Mouse (Mus musculus) cerebellum, adult 11-12 months (tissue): ENCODE measurements at regions not wholly inside any gene's neighbourhood (a gene's known extent, or its start where the extent isn't known, plus 50 kb on each side); places are given as distances from the start of the nearest gene placed in this dataset.

Experiments used
- DNase-seq: peaks from one replicate; pipeline ENCODE4 v3.0.0; 2022

- DNase-seq, result no peak
These were observed 56.2 kb downstream of the Gm379 start for GRCm38 (mm10) chrX:108608446-108608845.

DNA sequence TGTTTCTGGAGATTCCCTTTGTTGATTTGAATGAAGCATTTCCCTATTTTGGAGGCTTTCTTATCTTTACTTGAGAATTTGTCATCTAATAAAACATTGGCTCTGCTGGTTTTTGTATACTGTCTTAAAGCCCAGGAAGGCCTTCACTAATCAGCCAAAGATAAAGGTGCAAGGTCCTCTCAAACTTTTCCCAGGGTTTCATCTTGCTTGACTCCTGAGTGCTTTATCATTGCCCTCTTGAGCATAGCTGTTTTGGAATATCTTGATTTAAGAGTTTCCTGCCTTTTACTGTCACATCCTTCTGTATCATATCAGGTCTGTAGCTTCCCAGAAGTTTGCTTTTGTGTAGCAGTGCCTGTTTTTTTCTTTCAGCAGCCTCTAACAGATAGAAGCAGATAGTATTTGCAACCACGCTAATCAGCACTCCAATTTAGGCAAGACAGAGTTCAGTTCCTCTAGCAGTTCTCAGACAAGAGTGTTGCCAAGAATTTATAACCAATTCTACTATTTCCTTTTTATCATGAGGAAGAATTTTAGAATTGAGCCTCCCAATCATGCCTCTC is 64.7 kb downstream of the Gm379 start:
- DNase-seq, result no peak

DNA sequence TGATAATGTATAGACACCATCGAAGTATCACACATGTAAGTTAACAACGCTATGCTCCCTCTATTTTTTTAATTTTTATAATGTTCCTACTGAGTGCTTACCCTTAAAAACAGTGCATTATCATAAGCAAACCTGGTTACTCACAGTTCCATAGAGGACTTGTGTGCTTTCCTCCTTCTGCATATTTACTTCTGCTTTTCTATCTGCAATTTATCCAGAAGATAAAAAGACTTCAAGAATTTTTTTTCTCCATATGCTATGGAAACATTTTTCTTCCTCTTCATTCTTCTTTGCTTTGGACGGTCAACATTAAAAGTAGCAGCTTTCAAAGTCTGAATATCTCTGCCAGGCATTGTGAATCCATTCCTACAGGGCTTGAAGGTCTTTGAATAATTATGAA is 102.7 kb downstream of the Gm379 start:
- no peak for DNase-seq

- DNase-seq, result no peak
These were observed 121.5 kb downstream of the Gm379 start for GRCm38 (mm10) chrX:108543149-108543548.

DNA sequence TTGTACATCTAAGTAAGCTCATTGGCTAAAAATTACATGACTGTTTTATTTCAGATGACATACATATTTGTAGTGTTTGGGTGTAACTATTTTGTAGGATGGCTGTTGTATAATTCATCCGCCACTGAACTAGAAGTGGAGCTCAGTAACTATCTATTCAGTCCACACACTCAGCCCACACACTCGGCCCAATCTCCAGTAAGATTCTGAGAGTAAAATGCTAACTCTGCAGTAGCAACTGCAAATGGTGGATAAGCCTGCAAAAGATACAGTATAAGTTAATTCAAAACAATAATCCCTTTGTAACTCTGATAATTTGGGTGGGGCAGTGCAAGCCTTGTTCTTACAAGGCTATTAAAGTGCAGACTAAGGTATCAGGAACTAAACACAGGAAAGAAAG is 123.3 kb downstream of the Gm379 start:
- no peak for DNase-seq

DNA sequence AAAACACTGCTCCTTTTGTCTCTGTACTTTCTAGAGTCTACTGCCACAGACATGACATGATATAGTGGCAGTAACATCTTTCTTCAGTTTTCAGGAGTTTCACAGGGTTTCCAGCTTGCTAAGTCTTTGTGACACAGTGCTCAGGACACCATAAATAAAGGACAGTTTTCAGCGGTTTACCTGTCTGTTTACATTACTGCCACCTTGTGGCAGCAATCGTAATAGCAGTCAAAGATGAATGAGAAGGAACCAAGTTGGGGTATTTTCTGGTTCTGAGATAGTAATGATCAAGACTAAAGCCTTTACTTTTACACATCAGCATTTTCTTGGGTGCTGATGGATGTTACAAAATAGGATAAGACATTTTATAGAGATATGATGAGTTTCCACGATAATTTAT is 127.7 kb downstream of the Gm379 start:
- DNase-seq, result peak; percentile 3
